Mouse (Mus musculus): ENCODE results near the gene Zfp384. TPM values are rescaled to one million over a fixed set of nuclear protein-coding genes. Genes with fewer than 3 reads are reported as not detected.

Gene Zfp384
- polyA plus RNA-seq (2016; fragmentation: Nextera tagmentation; extraction: Ambion mirVana) = 8.2 and 12.1 TPM in 2 replicates

DNA sequence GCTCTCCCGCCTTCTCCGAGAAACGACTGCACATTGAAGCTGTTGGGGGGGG is at the start of gene Zfp384:
Gene Zfp384 (plus strand): TSS at position 17 of the 52 bp plus-strand sequence.
- WGBS = 0% methylated on average over 3 of the region's 3 CpGs
- no peaks in the 10 kb centered on the region for H3K9me3 ChIP-seq

GRCm38 (mm10) chr6:124959960-124960359 is 49.0 kb upstream of the Zfp384 start:
- H3K9me3 ChIP-seq = no peaks in the 10 kb centered on the region
- no peak for DNase-seq (ENCODE audit: extremely low spot score, low spot score)
- WGBS = 96% methylated on average over 13 of the region's 13 CpGs
- H3K36me3 ChIP-seq (replicated peaks) = peaks cover 80% of the 10 kb centered on the region
- H3K27me3 ChIP-seq (ENCODE audit: poor library complexity, severe bottlenecking) = no peaks in the 10 kb centered on the region
- H3K4me3 ChIP-seq = no peak overlapping the region
- H3K27ac ChIP-seq = no peak overlapping the region
- H3K4me1 ChIP-seq = peaks cover 9% of the 10 kb centered on the region

More for the DNA sequence above, at the start of gene Zfp384:
- H3K4me3 ChIP-seq = peak within 1 kb of the TSS; percentile 92
- no peaks in the 10 kb centered on the region; the same call in 1 of the 2 replicates for H3K27me3 ChIP-seq (ENCODE audit: poor library complexity, severe bottlenecking)
- H3K27ac ChIP-seq = peak within 1 kb of the TSS; percentile 99
- peaks cover 35% of the 10 kb centered on the region for H3K36me3 ChIP-seq (replicated peaks)
- no peak for DNase-seq (ENCODE audit: extremely low spot score, low spot score)
- H3K4me1 ChIP-seq = peaks cover 33% of the 10 kb centered on the region

DNA sequence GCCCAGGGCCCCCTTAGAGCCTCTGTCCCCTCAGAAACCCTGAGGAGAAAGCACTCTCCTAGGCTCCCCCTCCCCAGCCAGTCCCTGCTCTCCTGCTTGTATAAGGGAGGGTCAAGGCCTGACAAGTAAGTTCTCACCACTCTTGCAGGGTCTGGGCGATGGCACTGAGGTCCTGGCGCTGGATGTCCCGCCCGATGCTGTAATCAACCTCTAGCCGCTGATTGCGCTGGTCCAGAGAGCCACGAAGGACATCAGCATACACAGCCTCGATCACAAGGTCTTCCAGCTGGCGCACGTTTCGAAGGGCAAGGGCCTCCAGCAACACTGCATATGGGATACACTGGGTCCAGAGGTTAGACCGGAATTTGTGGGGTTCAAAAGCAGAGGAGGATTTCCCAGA is 47.9 kb upstream of the Zfp384 start:
- WGBS = 94% methylated on average over 12 of the region's 12 CpGs
- peaks cover 16% of the 10 kb centered on the region for H3K4me1 ChIP-seq
- no peak overlapping the region for H3K27ac ChIP-seq
- no peaks in the 10 kb centered on the region for H3K27me3 ChIP-seq (ENCODE audit: poor library complexity, severe bottlenecking)
- H3K4me3 ChIP-seq = no peak overlapping the region
- peaks cover 69% of the 10 kb centered on the region for H3K36me3 ChIP-seq (replicated peaks)
- H3K9me3 ChIP-seq = no peaks in the 10 kb centered on the region
- no peak for DNase-seq (ENCODE audit: extremely low spot score, low spot score)

DNA sequence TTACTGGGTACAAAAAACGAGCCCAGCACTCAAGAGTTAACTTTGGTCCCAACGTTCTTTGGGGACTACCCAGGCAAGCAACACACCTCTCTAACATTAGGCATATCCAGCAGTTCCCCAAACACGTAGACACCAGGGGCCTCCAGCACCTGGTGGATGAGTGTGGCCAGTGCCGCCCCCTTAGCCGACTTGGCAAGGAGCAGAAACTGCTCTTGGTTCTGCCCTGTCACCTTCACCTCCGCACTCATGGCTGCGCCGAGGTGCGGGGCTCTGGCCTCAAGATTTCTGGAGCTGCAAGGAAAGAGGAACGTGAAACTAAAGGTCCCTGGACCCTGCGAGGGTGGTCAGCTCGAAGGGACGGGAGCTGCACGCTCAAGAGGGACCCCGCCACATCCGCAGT is 44.3 kb upstream of the Zfp384 start:
- Histone ChIP-seq H3K36me3 (replicated peaks) (peaks cover 46% of the 10 kb centered on the region), H3K27ac (peak overlapping the region; percentile 97), H3K9me3 (peaks cover 8% of the 10 kb centered on the region), H3K4me3 (peak overlapping the region; percentile 87), H3K4me1 (peaks cover 18% of the 10 kb centered on the region), H3K27me3 (ENCODE audit: poor library complexity, severe bottlenecking) (no peaks in the 10 kb centered on the region)
- 46% methylated on average over 16 of the region's 16 CpGs for WGBS
- no peak for DNase-seq (ENCODE audit: extremely low spot score, low spot score)

GRCm38 (mm10) chr6:124965088-124965719 is 43.7 kb upstream of the Zfp384 start, which contains the start of gene Cops7a:
TSS of gene Cops7a (minus strand) at chr6:124965538.
- peak; percentile 94 for DNase-seq (ENCODE audit: extremely low spot score, low spot score)
- Histone ChIP-seq H3K27ac (peak within 1 kb of the TSS; percentile 97), H3K27me3 (ENCODE audit: poor library complexity, severe bottlenecking) (no peaks in the 10 kb centered on the region), H3K36me3 (replicated peaks) (peaks cover 41% of the 10 kb centered on the region), H3K9me3 (peaks cover 8% of the 10 kb centered on the region), H3K4me3 (peak within 1 kb of the TSS; percentile 87), H3K4me1 (peaks cover 18% of the 10 kb centered on the region)
- WGBS = under 1% methylated on average over 68 of the region's 68 CpGs

- DNase-seq (ENCODE audit: extremely low spot score, low spot score) = no peak
- H3K27me3 ChIP-seq (ENCODE audit: poor library complexity, severe bottlenecking) = no peaks in the 10 kb centered on the region
- H3K27ac ChIP-seq = peak overlapping the region; percentile 97
- H3K36me3 ChIP-seq (replicated peaks) = peaks cover 35% of the 10 kb centered on the region
- peaks cover 18% of the 10 kb centered on the region for H3K4me1 ChIP-seq
- peaks cover 8% of the 10 kb centered on the region for H3K9me3 ChIP-seq
- WGBS = 18% methylated on average over 15 of the region's 15 CpGs
- H3K4me3 ChIP-seq = peak overlapping the region; percentile 87
These were observed 43.2 kb upstream of the Zfp384 start for GRCm38 (mm10) chr6:124965747-124966146.

- Histone ChIP-seq H3K9me3 (peaks cover 8% of the 10 kb centered on the region), H3K27ac (no peak overlapping the region), H3K4me3 (peak overlapping the region; percentile 87), H3K27me3 (ENCODE audit: poor library complexity, severe bottlenecking) (no peaks in the 10 kb centered on the region), H3K4me1 (peaks cover 18% of the 10 kb centered on the region), H3K36me3 (replicated peaks) (peaks cover 27% of the 10 kb centered on the region)
- no peak for DNase-seq (ENCODE audit: extremely low spot score, low spot score)
- 96% methylated on average over 7 of the region's 7 CpGs for WGBS
These were observed 42.4 kb upstream of the Zfp384 start for GRCm38 (mm10) chr6:124966466-124967118.

DNA sequence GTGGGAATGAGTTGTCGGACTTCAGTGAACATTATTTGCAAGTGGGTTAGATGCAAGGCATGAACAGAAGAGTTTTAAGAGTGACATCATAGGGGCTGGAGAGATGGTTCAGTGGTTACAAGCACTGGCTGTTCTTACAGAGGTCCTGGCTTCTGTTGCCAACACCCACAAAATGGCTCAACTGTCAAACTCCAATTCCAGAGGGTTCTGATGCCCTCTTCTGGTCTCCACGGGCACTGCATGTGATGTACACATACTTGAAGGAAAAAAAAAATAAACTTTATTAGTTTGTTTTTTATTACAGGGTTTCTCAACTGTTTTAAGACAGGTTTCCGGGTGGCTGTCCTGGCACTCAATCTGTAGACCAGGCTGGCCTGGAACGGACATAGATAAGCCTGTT is 41.2 kb upstream of the Zfp384 start:
- H3K9me3 ChIP-seq = peaks cover 8% of the 10 kb centered on the region
- peaks cover 18% of the 10 kb centered on the region for H3K4me1 ChIP-seq
- no peak overlapping the region for H3K27ac ChIP-seq
- DNase-seq (ENCODE audit: extremely low spot score, low spot score) = peak; percentile 24
- no peaks in the 10 kb centered on the region for H3K27me3 ChIP-seq (ENCODE audit: poor library complexity, severe bottlenecking)
- H3K36me3 ChIP-seq (replicated peaks) = peaks cover 15% of the 10 kb centered on the region
- H3K4me3 ChIP-seq = no peak overlapping the region
- 70% methylated on average over 4 of the region's 4 CpGs for WGBS

GRCm38 (mm10) chr6:124992241-124992640 is 16.7 kb upstream of the Zfp384 start:
- Histone ChIP-seq H3K9me3 (peaks cover 15% of the 10 kb centered on the region), H3K27ac (no peak overlapping the region), H3K36me3 (replicated peaks) (no peaks in the 10 kb centered on the region), H3K27me3 (ENCODE audit: poor library complexity, severe bottlenecking) (peaks cover 60% of the 10 kb centered on the region), H3K4me3 (no peak overlapping the region), H3K4me1 (peaks cover 21% of the 10 kb centered on the region)
- 86% methylated on average over 4 of the region's 4 CpGs for WGBS
- DNase-seq (ENCODE audit: extremely low spot score, low spot score) = no peak

DNA sequence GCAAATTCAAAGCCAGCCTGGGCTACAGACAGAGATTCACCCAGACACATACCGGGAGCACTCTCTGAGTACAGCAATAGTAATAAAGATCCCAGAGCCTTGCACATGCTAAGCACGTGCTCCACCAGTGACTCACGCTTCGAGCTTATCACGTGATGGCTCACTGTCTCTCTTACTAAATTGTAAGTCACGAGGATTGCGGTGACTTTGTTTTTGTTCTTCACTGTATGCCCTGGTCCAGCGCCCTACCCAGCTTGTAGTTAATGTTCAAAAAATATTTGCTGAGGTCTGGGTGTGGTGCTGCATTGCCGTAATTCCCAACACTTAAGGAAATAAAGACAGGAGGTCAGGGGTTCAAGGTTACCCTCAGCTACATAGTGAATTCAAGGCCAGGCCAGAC is 15.6 kb upstream of the Zfp384 start:
- WGBS = 85% methylated on average over 9 of the region's 9 CpGs

GRCm38 (mm10) chr6:124993876-124994275 is 15.1 kb upstream of the Zfp384 start:
- no peaks in the 10 kb centered on the region for H3K36me3 ChIP-seq (replicated peaks)
- H3K4me1 ChIP-seq = peaks cover 30% of the 10 kb centered on the region
- H3K27me3 ChIP-seq (ENCODE audit: poor library complexity, severe bottlenecking) = peaks cover 76% of the 10 kb centered on the region
- peaks cover 15% of the 10 kb centered on the region for H3K9me3 ChIP-seq
- peak; percentile 42 for DNase-seq (ENCODE audit: extremely low spot score, low spot score)
- H3K27ac ChIP-seq = peak overlapping the region; percentile 40; the same call in 1 of the 2 replicates
- peak overlapping the region; percentile 14; the same call in 1 of the 2 replicates for H3K4me3 ChIP-seq
- 18% methylated on average over 11 of the region's 11 CpGs for WGBS

More for the DNA sequence above, 15.6 kb upstream of the Zfp384 start:
- no peak overlapping the region for H3K27ac ChIP-seq
- peaks cover 30% of the 10 kb centered on the region for H3K4me1 ChIP-seq
- no peaks in the 10 kb centered on the region for H3K36me3 ChIP-seq (replicated peaks)
- peaks cover 71% of the 10 kb centered on the region for H3K27me3 ChIP-seq (ENCODE audit: poor library complexity, severe bottlenecking)
- H3K4me3 ChIP-seq = no peak overlapping the region
- peaks cover 15% of the 10 kb centered on the region for H3K9me3 ChIP-seq
- DNase-seq (ENCODE audit: extremely low spot score, low spot score) = no peak

- H3K4me1 ChIP-seq = peaks cover 36% of the 10 kb centered on the region
- 91% methylated on average over 7 of the region's 7 CpGs for WGBS
- no peak overlapping the region for H3K27ac ChIP-seq
- H3K4me3 ChIP-seq = no peak overlapping the region
- DNase-seq (ENCODE audit: extremely low spot score, low spot score) = no peak
- H3K27me3 ChIP-seq (ENCODE audit: poor library complexity, severe bottlenecking) = peaks cover 90% of the 10 kb centered on the region
- peaks cover 7% of the 10 kb centered on the region for H3K9me3 ChIP-seq
- H3K36me3 ChIP-seq (replicated peaks) = no peaks in the 10 kb centered on the region
These were observed 13.7 kb upstream of the Zfp384 start for GRCm38 (mm10) chr6:124995246-124995645.

DNA sequence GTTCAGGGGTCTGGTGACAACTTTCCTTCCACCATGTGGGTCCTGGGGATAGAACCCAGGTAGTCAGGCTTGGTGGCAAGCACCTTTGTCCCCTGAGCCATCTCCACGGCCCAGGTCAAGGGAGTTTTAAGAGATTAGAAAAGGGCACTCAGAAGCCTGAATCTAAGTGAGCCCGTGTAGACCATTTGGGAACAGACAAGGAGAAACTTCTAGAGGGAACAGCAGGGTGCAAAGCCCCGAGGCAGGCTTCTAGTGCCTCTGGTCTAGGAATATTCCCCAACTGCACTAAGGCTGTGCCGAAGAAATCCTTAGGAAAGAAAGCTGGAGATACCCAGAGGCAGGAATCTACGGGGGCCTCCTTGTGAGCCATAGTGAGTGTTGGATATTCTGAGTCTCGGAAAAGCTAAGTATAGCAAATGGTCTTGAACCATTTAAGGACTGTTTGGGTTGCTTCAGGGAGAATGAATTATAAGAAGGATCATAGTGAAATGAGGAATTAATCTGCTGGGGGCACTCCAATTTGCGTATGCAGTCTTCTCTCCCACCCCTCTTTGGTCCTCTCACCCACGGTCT is 13.0 kb upstream of the Zfp384 start:
- H3K4me1 ChIP-seq = peaks cover 36% of the 10 kb centered on the region
- H3K27me3 ChIP-seq (ENCODE audit: poor library complexity, severe bottlenecking) = peaks cover 96% of the 10 kb centered on the region
- H3K4me3 ChIP-seq = peak overlapping the region; percentile 74; the same call in 1 of the 2 replicates
- no peaks in the 10 kb centered on the region for H3K36me3 ChIP-seq (replicated peaks)
- H3K9me3 ChIP-seq = peaks cover 2% of the 10 kb centered on the region; the same call in 1 of the 2 replicates
- H3K27ac ChIP-seq = no peak overlapping the region
- no peak for DNase-seq (ENCODE audit: extremely low spot score, low spot score)
- 53% methylated on average over 8 of the region's 8 CpGs for WGBS

All from forebrain, embryonic 10.5 days (tissue).